Mouse (Mus musculus) hindbrain, postnatal 0 days (tissue): ENCODE measurements around the gene Tfr2. TPM values are rescaled to one million over a fixed set of nuclear protein-coding genes. Genes with fewer than 3 reads are reported as not detected.

Experiments
- ATAC-seq: fragments of 200-750 bp; cut with Nextera tagmentation; 2 replicates; pipeline ENCODE4 v1.8.0; 2017; ENCODE audit warnings: mild to moderate bottlenecking, moderate TSS enrichment, moderate library complexity
- DNase-seq: peaks from one replicate; pipeline ENCODE4 v3.0.0-alpha.2; 2015; ENCODE audit warnings: low spot score
- H3K27ac ChIP-seq: fragments of 300-500 bp; sonication (generic); 2 replicates; pipeline ENCODE4 v1.5.1; 2014; ENCODE audit warnings: mild to moderate bottlenecking
- H3K27me3 ChIP-seq: fragments of 300-500 bp; sonication (generic); 2 replicates; pipeline ENCODE4 v1.6.1; 2014; ENCODE audit warnings: low read length, mixed read lengths; ENCODE audit not compliant: insufficient read depth
- H3K36me3 ChIP-seq: fragments of 300-500 bp; sonication (generic); 2 replicates; pipeline ENCODE4 v1.6.1; 2014; ENCODE audit warnings: low read length, mixed read lengths; ENCODE audit not compliant: insufficient read depth
- H3K4me1 ChIP-seq: fragments of 300-500 bp; sonication (generic); 2 replicates; pipeline ENCODE4 v1.6.1; 2014; ENCODE audit warnings: antibody characterized with exemption, low read length, mixed read lengths; ENCODE audit not compliant: insufficient read depth
- H3K4me2 ChIP-seq: fragments of 300-500 bp; sonication (generic); 2 replicates; pipeline ENCODE4 v1.6.1; 2014; ENCODE audit warnings: low read depth, mild to moderate bottlenecking, low read length, moderate library complexity, mixed read lengths
- H3K4me3 ChIP-seq: fragments of 300-500 bp; sonication (generic); 2 replicates; pipeline ENCODE4 v1.5.1; 2014; ENCODE audit warnings: low read length
- H3K9ac ChIP-seq: fragments of 300-500 bp; sonication (generic); replicated peaks from 2 replicates; pipeline ENCODE4 v1.6.1; 2014; ENCODE audit warnings: mild to moderate bottlenecking, low read length, moderate library complexity, mixed read lengths
- H3K9me3 ChIP-seq: fragments of 300-500 bp; sonication (generic); 2 replicates; pipeline ENCODE4 v1.6.1; 2016; ENCODE audit warnings: low read length, mixed read lengths
- CTCF ChIP-seq: IDR thresholded peaks from 2 replicates; pipeline ENCODE4 v1.5.1; 2016; ENCODE audit warnings: antibody characterized with exemption, control low read depth, low read depth
- WGBS: fragments of 180-500 bp; shearing (Covaris S2); extraction: QIAGEN DNeasy Blood & Tissue Kit; methylation state at CpG from one replicate; pipeline ENCODE4 v1.1.7; 2014; 5-methylcytosine and 5-hydroxymethylcytosine counted together
- polyA plus RNA-seq: library from polyadenylated mRNA; unstranded; fragments of >200 nt; fragmentation: Nextera tagmentation; extraction: Ambion mirVana; gene quantifications from 2 replicates; pipeline ENCODE4 v1.2.1, GENCODE M21; 2015
- total RNA-seq: library from RNA; depleted of rRNA; stranded (reverse); fragments of >200 nt; gene quantifications from 2 replicates; pipeline ENCODE4 v1.2.3, GENCODE M21; 2014

The Tfr2 gene
- total and polyA plus RNA-seq, 2 experiments from 2014 or later, result 11.1 to 13.5 TPM

GRCm38 (mm10) chr5:137537461-137537860 lies 32.2 kb upstream of the Tfr2 start:
- no peak for DNase-seq
- WGBS, result 63% methylated on average over 4 of the region's 4 CpGs
- Histone ChIP-seq H3K9me3 (no peaks in the 10 kb centered on the region), H3K4me2 (no peak overlapping the region), H3K27me3 (no peaks in the 10 kb centered on the region), H3K36me3 (no peaks in the 10 kb centered on the region), H3K4me3 (no peak overlapping the region), H3K27ac (no peak overlapping the region), H3K9ac (no peak overlapping the region), H3K4me1 (peaks cover 6% of the 10 kb centered on the region)
- ATAC-seq, result no peak
- TF ChIP-seq CTCF, result no peak

- no peak overlapping the region for H3K4me3 ChIP-seq
- peak overlapping the region; percentile 7; the same call in 1 of the 2 replicates for H3K27ac ChIP-seq
- DNase-seq (peak; percentile 85), ATAC-seq (peak; percentile 72)
- H3K36me3 ChIP-seq, result no peaks in the 10 kb centered on the region
- no peak overlapping the region for H3K9ac ChIP-seq
- peaks cover 6% of the 10 kb centered on the region for H3K4me1 ChIP-seq
- 0 out of 2 replicates have a peak overlapping the region, but pooled peaks have one; percentile 18 for H3K4me2 ChIP-seq
- WGBS, result 28% methylated on average over 7 of the region's 7 CpGs
- H3K9me3 ChIP-seq, result no peaks in the 10 kb centered on the region
- TF ChIP-seq CTCF, result no peak
- no peaks in the 10 kb centered on the region for H3K27me3 ChIP-seq
These were observed 30.3 kb upstream of the Tfr2 start for GRCm38 (mm10) chr5:137539291-137539801.

- Histone ChIP-seq H3K27me3 (no peaks in the 10 kb centered on the region), H3K36me3 (no peaks in the 10 kb centered on the region), H3K9ac (no peak overlapping the region), H3K4me2 (no peak overlapping the region), H3K27ac (no peak overlapping the region), H3K4me3 (no peak overlapping the region), H3K4me1 (peaks cover 6% of the 10 kb centered on the region), H3K9me3 (no peaks in the 10 kb centered on the region)
- ATAC-seq (no peak), DNase-seq (no peak)
- 74% methylated on average over 6 of the region's 6 CpGs for WGBS
- TF ChIP-seq CTCF, result no peak
These were observed 28.6 kb upstream of the Tfr2 start for GRCm38 (mm10) chr5:137540991-137541390.

GRCm38 (mm10) chr5:137541768-137542540 lies 27.7 kb upstream of the Tfr2 start:
- WGBS, result 56% methylated on average over 5 of the region's 5 CpGs
- no peak overlapping the region for H3K4me3 ChIP-seq

GRCm38 (mm10) chr5:137544926-137545325 lies 24.7 kb upstream of the Tfr2 start:
- no peak overlapping the region for H3K27ac ChIP-seq
- ATAC-seq, result no peak
- DNase-seq, result no peak
- H3K9me3 ChIP-seq, result no peaks in the 10 kb centered on the region
- H3K4me1 ChIP-seq, result no peaks in the 10 kb centered on the region
- H3K36me3 ChIP-seq, result no peaks in the 10 kb centered on the region
- WGBS, result 63% methylated on average over 6 of the region's 6 CpGs
- H3K4me3 ChIP-seq, result no peak overlapping the region
- H3K27me3 ChIP-seq, result no peaks in the 10 kb centered on the region
- no peak overlapping the region for H3K4me2 ChIP-seq
- TF ChIP-seq CTCF, result no peak
- H3K9ac ChIP-seq, result no peak overlapping the region

More at GRCm38 (mm10) chr5:137541768-137542540, 27.7 kb upstream of the Tfr2 start:
- H3K9ac ChIP-seq, result no peak overlapping the region
- 0 out of 2 replicates have a peak overlapping the region, but pooled peaks have one; percentile 38 for H3K27ac ChIP-seq
- H3K36me3 ChIP-seq, result no peaks in the 10 kb centered on the region
- no peaks in the 10 kb centered on the region for H3K27me3 ChIP-seq
- H3K9me3 ChIP-seq, result no peaks in the 10 kb centered on the region
- H3K4me2 ChIP-seq, result no peak overlapping the region
- H3K4me1 ChIP-seq, result peaks cover 6% of the 10 kb centered on the region
- ATAC-seq (peak; percentile 47; the same call in 1 of the 2 replicates), DNase-seq (peak; percentile 82)
- TF ChIP-seq CTCF, result no peak

DNA sequence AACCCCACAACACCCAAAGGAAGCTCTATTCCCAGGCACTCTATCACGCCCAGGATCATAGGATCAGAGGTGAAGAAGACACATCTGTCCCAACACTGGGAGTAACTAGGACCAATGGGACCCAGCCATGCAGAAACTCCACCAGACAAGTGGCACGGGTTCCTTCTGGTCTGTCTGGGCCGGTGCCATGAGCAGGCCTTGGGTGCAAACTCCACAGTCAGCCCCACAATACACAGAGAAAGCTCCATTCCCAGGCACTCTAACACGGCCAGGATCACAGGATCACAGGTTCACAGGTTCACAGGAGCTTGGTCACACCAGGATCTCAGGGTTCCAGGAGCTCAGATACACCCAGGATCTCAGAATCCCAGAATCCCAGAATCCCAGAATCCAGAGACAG lies 24.0 kb upstream of the Tfr2 start:
- H3K27me3 ChIP-seq, result no peaks in the 10 kb centered on the region
- no peak for DNase-seq
- no peak overlapping the region for H3K4me2 ChIP-seq
- 60% methylated on average over 4 of the region's 4 CpGs for WGBS
- H3K36me3 ChIP-seq, result no peaks in the 10 kb centered on the region
- H3K27ac ChIP-seq, result no peak overlapping the region
- no peaks in the 10 kb centered on the region for H3K9me3 ChIP-seq
- H3K4me3 ChIP-seq, result no peak overlapping the region
- no peak for TF ChIP-seq CTCF
- H3K9ac ChIP-seq, result no peak overlapping the region
- no peak for ATAC-seq
- no peaks in the 10 kb centered on the region for H3K4me1 ChIP-seq

- Histone ChIP-seq H3K9ac (no peak overlapping the region), H3K27me3 (no peaks in the 10 kb centered on the region), H3K36me3 (no peaks in the 10 kb centered on the region), H3K27ac (no peak overlapping the region), H3K4me1 (no peaks in the 10 kb centered on the region), H3K4me2 (no peak overlapping the region), H3K9me3 (no peaks in the 10 kb centered on the region), H3K4me3 (no peak overlapping the region)
- TF ChIP-seq CTCF, result no peak
- ATAC-seq (no peak), DNase-seq (no peak)
- WGBS, result 85% methylated on average over 2 of the region's 2 CpGs
These were observed 19.8 kb upstream of the Tfr2 start for GRCm38 (mm10) chr5:137549840-137550239.
